Mouse (Mus musculus) embryonic facial prominence, embryonic 12.5 days (tissue): ENCODE measurements around the gene Gbx2. TPM values are rescaled to one million over a fixed set of nuclear protein-coding genes. Genes with fewer than 3 reads are reported as not detected.

Experiments
- ATAC-seq: fragments of 200-750 bp; cut with Nextera tagmentation; 2 replicates; pipeline ENCODE4 v1.8.0; 2017; ENCODE audit not compliant: insufficient number of reproducible peaks, insufficient read depth, low FRiP score, low TSS enrichment
- H3K27ac ChIP-seq: fragments of 300-500 bp; sonication (generic); 2 replicates; pipeline ENCODE4 v1.5.1; 2016; ENCODE audit warnings: mild to moderate bottlenecking
- H3K27me3 ChIP-seq: fragments of 300-500 bp; sonication (generic); 2 replicates; pipeline ENCODE4 v1.6.1; 2016; ENCODE audit warnings: mild to moderate bottlenecking, moderate library complexity
- H3K36me3 ChIP-seq: fragments of 300-500 bp; sonication (generic); 2 replicates; pipeline ENCODE4 v1.6.1; 2016; ENCODE audit warnings: mild to moderate bottlenecking
- H3K4me1 ChIP-seq: fragments of 300-500 bp; sonication (generic); 2 replicates; pipeline ENCODE4 v1.6.1; 2016
- H3K4me2 ChIP-seq: fragments of 300-500 bp; sonication (generic); replicated peaks from 2 replicates; pipeline ENCODE4 v1.6.1; 2016; ENCODE audit warnings: mild to moderate bottlenecking, moderate library complexity
- H3K4me3 ChIP-seq: fragments of 300-500 bp; sonication (generic); 2 replicates; pipeline ENCODE4 v1.5.1; 2016; ENCODE audit warnings: mild to moderate bottlenecking
- H3K9ac ChIP-seq: fragments of 300-500 bp; sonication (generic); 2 replicates; pipeline ENCODE4 v1.6.1; 2016; ENCODE audit warnings: mild to moderate bottlenecking, moderate library complexity
- H3K9me3 ChIP-seq: fragments of 300-500 bp; sonication (generic); 2 replicates; pipeline ENCODE4 v1.6.1; 2016; ENCODE audit warnings: mild to moderate bottlenecking, moderate library complexity
- WGBS: fragments of 180-500 bp; shearing (Covaris S2); methylation state at CpG from one replicate; pipeline ENCODE4 v1.1.7; 2016; 5-methylcytosine and 5-hydroxymethylcytosine counted together
- polyA plus RNA-seq: library from polyadenylated mRNA; unstranded; fragments of >200 nt; fragmentation: Nextera tagmentation; extraction: Ambion mirVana; gene quantifications from 2 replicates; pipeline ENCODE4 v1.2.1, GENCODE M21; 2016

The Gbx2 gene
- polyA plus RNA-seq, 1 experiment from 2014 or later, result 2.2 TPM

DNA sequence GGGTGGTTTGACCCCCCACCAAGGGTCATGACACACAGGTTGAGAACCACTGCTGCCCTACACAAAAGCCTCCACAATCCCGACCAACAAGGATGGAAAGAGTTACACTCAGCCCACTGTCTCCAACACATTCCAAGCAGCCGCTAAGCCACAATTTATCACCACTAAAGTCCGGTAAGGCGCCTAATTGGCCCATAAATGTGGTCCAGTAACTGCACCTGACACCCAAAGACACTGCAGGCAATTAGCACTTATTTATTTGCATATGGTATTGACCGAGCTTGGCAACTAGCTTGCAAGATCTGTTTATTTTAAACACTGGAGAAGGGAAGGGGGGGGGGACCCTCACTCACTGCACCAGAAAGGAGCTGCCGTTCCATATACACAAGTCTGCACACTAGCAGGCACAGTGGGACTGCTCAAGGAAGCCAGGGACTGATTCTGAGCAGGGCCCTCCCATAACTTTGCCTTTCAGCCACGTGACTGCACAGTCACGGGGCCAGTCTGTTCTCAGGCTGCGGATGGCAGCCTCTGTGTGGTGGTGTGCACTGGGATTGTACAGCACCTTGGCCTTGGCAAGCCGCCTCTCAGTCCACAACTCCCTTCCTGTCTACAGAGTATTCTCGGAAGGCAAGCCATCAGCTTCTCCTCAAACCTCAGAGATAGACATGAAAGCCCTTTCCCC lies 31.1 kb downstream of the Gbx2 start:
- H3K27me3 ChIP-seq, result no peaks in the 10 kb centered on the region
- H3K9ac ChIP-seq, result no peak overlapping the region
- H3K4me1 ChIP-seq, result no peaks in the 10 kb centered on the region
- WGBS, result 72% methylated on average over 11 of the region's 11 CpGs
- 0 out of 2 replicates have a peak, but pooled peaks cover 13% of the 10 kb centered on the region for H3K36me3 ChIP-seq
- H3K27ac ChIP-seq, result no peak overlapping the region
- no peak for ATAC-seq
- H3K4me2 ChIP-seq, result no peak overlapping the region
- no peak overlapping the region for H3K4me3 ChIP-seq
- no peaks in the 10 kb centered on the region for H3K9me3 ChIP-seq

DNA sequence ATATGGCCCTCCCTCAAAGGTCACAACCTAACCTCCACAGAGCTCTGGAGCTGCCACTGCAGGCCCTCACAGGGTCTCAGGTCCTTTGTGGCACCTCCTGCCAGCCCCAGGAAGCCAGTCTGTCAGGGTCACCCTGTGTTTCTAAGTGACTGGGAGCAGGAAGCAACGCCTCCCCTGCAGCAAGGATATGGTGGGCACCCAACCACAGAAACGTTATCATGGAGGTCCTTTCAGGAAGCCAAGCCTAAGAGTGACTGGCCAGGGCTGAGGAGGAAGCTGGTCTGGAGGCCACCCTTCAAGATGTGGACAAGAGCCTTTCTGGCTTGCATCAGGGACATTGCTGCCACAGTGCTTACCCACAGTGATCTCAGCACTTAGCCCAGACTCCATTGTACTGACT lies 31.9 kb downstream of the Gbx2 start:
- ATAC-seq, result no peak
- H3K4me2 ChIP-seq, result no peak overlapping the region
- H3K9ac ChIP-seq, result no peak overlapping the region
- no peak overlapping the region for H3K4me3 ChIP-seq
- no peaks in the 10 kb centered on the region for H3K27me3 ChIP-seq
- H3K9me3 ChIP-seq, result no peaks in the 10 kb centered on the region
- no peaks in the 10 kb centered on the region for H3K4me1 ChIP-seq
- no peak overlapping the region for H3K27ac ChIP-seq
- WGBS, result 73% methylated on average over 2 of the region's 2 CpGs
- 0 out of 2 replicates have a peak, but pooled peaks cover 14% of the 10 kb centered on the region for H3K36me3 ChIP-seq

DNA sequence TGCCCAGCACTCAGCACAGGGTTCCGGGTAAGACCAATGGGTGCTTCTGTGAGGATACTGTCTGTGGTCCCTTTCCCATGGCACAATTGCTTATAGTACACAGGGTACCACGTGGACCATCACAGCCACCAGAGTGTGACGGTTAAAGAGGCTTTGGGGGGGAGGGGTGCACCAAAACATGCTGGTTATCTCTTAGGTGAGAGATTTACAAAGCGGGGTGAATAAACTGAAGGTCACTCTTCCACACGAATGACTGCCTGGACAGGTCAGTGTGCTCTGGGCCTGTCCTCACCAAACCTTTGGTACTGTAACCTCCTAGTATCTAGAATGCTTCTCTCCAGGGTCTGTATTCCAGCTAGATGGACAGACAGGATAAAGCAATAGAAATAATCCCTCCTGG lies 35.2 kb downstream of the Gbx2 start:
- Histone ChIP-seq H3K4me1 (no peaks in the 10 kb centered on the region), H3K27me3 (no peaks in the 10 kb centered on the region), H3K27ac (no peak overlapping the region), H3K4me2 (no peak overlapping the region), H3K4me3 (no peak overlapping the region), H3K9ac (no peak overlapping the region), H3K36me3 (peaks cover 17% of the 10 kb centered on the region), H3K9me3 (no peaks in the 10 kb centered on the region)
- WGBS, result 94% methylated on average over 5 of the region's 5 CpGs
- no peak for ATAC-seq

DNA sequence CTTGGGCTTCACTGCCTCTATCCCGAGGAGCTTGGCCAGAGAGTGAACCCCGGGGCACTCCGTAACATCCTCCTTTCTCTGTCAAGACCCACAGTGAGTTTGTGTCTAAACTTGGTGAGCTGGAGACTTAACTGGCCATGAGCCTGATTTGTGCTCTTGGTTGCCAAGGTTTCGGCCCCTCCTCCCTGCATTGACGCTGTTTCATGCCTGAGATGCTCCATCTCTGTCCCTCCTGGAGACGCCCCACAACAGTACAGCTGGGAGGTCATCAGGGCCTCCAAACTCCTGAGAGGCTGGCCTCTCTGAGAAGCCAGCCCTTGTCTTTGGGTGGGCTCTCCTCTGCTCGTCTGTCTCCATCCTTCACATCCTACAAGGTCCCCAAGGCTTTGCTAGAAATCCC lies 38.7 kb downstream of the Gbx2 start:
- Histone ChIP-seq H3K27ac (no peak overlapping the region), H3K4me1 (no peaks in the 10 kb centered on the region), H3K36me3 (peaks cover 32% of the 10 kb centered on the region), H3K4me2 (no peak overlapping the region), H3K9ac (no peak overlapping the region), H3K27me3 (no peaks in the 10 kb centered on the region), H3K9me3 (no peaks in the 10 kb centered on the region), H3K4me3 (no peak overlapping the region)
- 56% methylated on average over 7 of the region's 7 CpGs for WGBS
- ATAC-seq, result no peak

DNA sequence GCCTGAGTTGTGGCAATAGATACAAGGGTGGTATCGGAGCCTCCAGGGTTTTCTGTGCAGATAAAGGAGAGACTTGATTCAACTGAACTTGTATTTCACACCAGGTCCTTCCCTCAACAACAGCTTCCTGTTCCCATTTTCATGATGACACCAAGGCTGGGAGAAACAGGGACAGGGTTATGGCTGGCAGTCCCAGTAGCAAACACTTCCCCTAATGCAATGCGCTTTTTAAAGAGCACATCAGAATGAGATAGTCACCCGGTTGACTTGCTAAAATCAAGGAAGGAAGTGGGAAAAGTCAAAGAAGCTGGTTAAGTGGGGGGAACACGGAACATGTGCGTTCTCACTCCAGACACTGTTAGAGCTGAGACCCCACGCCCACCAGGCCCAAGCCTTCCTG lies 39.6 kb downstream of the Gbx2 start:
- 89% methylated on average over 6 of the region's 6 CpGs for WGBS
- no peak overlapping the region for H3K4me3 ChIP-seq
- H3K9ac ChIP-seq, result no peak overlapping the region
- no peak overlapping the region for H3K4me2 ChIP-seq
- no peaks in the 10 kb centered on the region for H3K4me1 ChIP-seq
- H3K27me3 ChIP-seq, result no peaks in the 10 kb centered on the region
- peaks cover 28% of the 10 kb centered on the region for H3K36me3 ChIP-seq
- no peak for ATAC-seq
- no peak overlapping the region for H3K27ac ChIP-seq
- no peaks in the 10 kb centered on the region for H3K9me3 ChIP-seq

DNA sequence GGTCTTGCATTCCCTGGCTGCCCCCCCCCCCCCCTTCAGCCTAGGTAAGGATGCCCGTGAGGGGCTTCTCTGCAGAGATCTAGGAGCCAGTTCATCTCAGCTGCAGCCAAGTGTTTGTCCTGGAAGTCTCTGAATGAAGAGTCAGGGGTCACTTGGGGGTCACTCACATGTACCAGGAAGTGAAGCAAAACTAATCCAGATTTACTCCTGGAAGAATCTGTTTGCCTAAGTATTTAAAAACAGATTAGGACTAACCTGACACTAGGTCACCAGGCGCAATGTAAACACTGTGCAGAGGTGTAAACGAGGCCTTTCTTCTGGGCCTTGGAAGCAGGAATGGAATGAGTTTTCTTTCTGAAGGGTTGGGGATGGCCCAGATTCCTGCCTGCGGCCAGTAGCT lies 45.3 kb downstream of the Gbx2 start:
- Histone ChIP-seq H3K4me2 (no peak overlapping the region), H3K4me1 (peaks cover 12% of the 10 kb centered on the region), H3K9ac (no peak overlapping the region), H3K36me3 (peaks cover 15% of the 10 kb centered on the region), H3K9me3 (no peaks in the 10 kb centered on the region), H3K27ac (no peak overlapping the region), H3K4me3 (no peak overlapping the region), H3K27me3 (no peaks in the 10 kb centered on the region; the same call in 1 of the 2 replicates)
- WGBS, result 21% methylated on average over 4 of the region's 4 CpGs
- no peak; the same call in 1 of the 2 replicates for ATAC-seq

DNA sequence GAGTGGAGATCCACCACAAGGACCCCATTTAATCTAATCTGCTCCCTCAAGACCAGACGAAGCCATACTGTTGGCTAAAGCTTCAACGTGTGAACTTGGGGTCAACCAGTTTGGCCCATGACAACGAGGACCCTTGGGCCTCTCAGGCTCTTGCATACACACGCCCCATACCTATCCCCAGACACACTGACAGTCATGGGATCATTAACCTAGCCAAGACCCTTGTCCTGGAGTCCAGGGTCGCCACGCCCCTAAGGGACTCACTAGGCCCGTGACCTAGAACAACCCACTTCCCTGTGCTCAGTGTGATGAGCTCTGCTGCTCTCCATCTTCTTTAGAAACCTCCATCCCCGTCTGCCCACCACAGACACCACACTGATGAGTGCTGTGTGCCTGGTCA lies 46.6 kb downstream of the Gbx2 start:
- Histone ChIP-seq H3K4me2 (no peak overlapping the region), H3K4me3 (no peak overlapping the region), H3K36me3 (peaks cover 10% of the 10 kb centered on the region), H3K9ac (no peak overlapping the region), H3K4me1 (peaks cover 17% of the 10 kb centered on the region), H3K27me3 (no peaks in the 10 kb centered on the region; the same call in 1 of the 2 replicates), H3K27ac (no peak overlapping the region), H3K9me3 (no peaks in the 10 kb centered on the region)
- 90% methylated on average over 8 of the region's 8 CpGs for WGBS
- no peak for ATAC-seq

DNA sequence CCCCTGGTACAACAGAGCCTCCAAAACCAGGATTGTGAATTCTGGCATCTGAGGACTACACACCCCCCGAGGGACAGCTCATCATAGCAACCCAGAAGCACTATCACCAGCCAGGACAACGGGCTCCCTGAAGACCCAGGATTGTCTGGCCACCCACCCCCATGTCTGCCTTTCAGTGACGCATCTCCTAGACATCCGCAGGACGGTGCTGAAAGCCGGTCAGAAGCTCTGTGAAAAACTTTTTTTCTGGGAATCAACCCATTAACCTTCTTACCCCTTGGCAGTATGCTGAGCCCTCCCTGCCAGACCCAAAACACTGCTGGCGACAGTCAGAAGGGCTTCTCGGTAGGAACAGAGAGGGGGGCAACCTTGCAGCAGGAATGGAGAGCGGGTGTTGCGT lies 50.1 kb downstream of the Gbx2 start:
- H3K27me3 ChIP-seq, result no peaks in the 10 kb centered on the region; the same call in 1 of the 2 replicates
- no peaks in the 10 kb centered on the region for H3K36me3 ChIP-seq
- 76% methylated on average over 10 of the region's 10 CpGs for WGBS
- no peaks in the 10 kb centered on the region for H3K9me3 ChIP-seq
- no peak overlapping the region for H3K9ac ChIP-seq
- H3K4me3 ChIP-seq, result no peak overlapping the region
- ATAC-seq, result no peak
- H3K4me2 ChIP-seq, result no peak overlapping the region
- H3K27ac ChIP-seq, result no peak overlapping the region
- peaks cover 25% of the 10 kb centered on the region for H3K4me1 ChIP-seq

DNA sequence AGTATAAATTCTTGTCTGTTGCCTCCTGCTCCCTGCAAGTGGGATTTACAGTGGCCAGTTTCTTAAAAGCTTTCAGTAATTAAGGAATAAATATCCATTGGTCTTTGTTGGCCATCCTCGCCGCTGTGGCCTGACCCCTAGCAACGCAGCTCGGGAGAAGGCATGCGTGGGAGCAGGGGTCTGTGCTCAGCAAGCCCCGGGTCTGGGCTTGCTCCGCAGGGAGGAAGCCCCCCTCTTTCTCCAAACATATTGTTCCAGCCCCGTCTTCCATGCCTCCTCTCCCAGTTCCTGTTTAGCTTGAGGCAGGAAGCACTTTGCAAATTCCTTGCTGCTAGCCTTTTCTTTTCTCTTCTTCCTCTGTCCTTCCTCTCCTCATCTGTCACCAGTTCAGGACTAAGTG lies 50.8 kb downstream of the Gbx2 start:
- H3K4me1 ChIP-seq, result peaks cover 18% of the 10 kb centered on the region
- no peak for ATAC-seq
- no peak overlapping the region for H3K27ac ChIP-seq
- no peaks in the 10 kb centered on the region for H3K36me3 ChIP-seq
- no peak overlapping the region for H3K4me2 ChIP-seq
- H3K9me3 ChIP-seq, result no peaks in the 10 kb centered on the region
- WGBS, result 19% methylated on average over 8 of the region's 8 CpGs
- no peak overlapping the region for H3K9ac ChIP-seq
- no peak overlapping the region for H3K4me3 ChIP-seq
- H3K27me3 ChIP-seq, result no peaks in the 10 kb centered on the region; the same call in 1 of the 2 replicates

DNA sequence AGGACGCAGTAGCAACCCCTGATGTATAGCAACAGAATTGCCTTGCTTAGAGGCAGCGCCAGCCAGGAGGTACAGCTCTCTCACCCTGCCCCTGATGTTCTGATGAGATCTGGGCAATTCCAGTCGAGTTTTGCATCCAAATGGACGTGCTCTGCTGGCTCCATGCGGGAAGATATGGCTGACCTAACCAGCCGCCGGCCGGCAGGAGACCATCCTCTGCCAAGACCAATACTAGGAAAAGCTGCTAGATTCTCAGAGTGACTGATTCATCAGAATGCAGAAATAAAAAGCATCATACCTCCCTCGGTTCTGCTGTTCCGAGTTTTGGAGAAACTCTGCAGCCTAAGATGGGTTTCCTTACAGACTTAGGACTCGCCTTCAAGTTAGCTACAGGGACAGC lies 52.5 kb downstream of the Gbx2 start:
- Histone ChIP-seq H3K4me1 (peaks cover 17% of the 10 kb centered on the region), H3K27me3 (no peaks in the 10 kb centered on the region), H3K4me2 (no peak overlapping the region), H3K4me3 (no peak overlapping the region), H3K27ac (no peak overlapping the region), H3K9ac (no peak overlapping the region), H3K36me3 (no peaks in the 10 kb centered on the region), H3K9me3 (no peaks in the 10 kb centered on the region)
- no peak for ATAC-seq
- WGBS, result 85% methylated on average over 11 of the region's 11 CpGs
